Mouse (Mus musculus) adrenal gland, postnatal 36 days (tissue): Measurements from ENCODE around the gene D17Wsu92e. TPM values are rescaled to one million over a fixed set of nuclear protein-coding genes. Genes with fewer than 3 reads are reported as not detected.

ENCODE experiments used
- DNase-seq, 2 experiments: peaks; one replicate each; pipeline ENCODE4 v3.0.0; 2021; ENCODE audit warnings: mixed read lengths in 1 of 2
- total RNA-seq, 2 experiments: library from RNA; stranded (reverse); gene quantifications; 2 replicates each; pipeline ENCODE4 v1.2.3; 2021

Gene D17Wsu92e
- total RNA-seq, 2 experiments from 2014 or later: 160 to 185 TPM

DNA sequence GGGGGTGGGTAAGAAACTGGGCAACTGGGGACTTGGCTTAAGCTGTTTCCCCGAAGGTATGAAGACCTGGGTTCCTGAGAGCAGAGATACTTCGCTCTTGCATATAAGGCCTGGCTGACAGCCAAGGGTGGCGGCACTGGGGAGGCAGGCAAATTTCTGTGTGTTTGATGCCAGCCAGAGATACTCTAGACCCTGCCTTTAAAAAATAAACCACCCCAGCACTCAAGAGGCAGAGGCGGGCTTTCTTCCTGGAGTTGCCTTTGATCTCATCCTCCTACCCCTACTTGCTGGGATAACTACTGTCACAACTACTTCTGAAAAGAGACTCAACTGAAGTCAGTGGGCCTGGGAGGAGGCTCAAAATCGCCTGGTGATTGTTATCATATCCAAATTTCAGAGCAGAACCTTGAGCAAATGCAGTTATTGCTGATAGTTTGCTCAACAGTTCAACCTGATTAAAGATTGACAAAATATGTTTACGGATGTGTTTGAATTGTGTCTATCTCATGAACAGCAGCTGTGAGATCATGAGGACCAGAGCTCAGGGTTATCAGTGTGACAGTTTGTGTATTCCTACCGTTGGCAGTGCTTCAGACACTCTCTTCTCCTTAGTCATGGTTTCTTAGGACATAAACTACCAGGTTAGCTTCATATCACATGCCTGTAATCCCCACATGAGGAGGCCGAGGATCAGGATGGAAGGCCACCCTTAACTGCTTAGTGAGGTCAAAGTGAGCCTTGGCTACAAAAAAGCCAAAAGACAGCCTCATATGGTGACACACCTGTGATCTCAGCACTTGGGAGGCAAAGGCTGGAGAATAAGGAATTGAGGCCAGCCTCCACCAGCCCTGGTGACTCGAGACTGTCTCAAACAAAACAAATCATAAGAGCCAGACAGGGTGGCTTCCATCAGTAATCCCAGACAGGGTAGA, 1.2 kb upstream of the D17Wsu92e start:
- DNase-seq: peak; percentile 52 to 61

DNA sequence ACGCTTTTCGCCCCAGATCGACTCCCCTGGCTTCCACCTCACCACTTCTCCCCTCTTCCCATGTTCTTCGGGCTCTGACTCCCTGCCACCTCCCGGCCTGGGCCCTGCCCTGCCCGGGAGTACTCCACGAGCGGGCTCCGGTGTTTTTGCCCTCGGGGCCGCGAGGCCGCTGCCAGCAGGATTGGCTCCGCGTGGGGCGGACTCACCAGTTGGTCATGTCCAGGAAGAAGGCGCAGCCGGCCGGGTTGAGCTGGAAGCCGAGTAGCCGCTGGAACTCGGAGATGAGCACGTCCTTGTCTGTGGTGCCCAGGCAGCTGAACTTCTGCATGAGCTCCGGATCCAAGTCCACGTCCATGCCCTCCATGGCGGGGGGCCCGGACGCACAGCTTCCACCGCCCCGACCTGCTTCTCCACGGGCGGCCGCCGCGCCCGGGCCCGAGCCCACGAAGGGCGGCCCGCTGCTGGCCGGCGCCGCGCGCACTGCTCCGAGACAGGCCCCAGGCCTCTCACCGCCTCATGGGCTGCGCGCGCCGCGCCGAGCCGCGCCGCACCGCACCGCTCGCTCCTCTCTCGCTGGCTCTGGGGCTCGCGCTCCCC, 379 bp downstream of the D17Wsu92e start:
- peak; percentile 65 to 69 for DNase-seq

DNA sequence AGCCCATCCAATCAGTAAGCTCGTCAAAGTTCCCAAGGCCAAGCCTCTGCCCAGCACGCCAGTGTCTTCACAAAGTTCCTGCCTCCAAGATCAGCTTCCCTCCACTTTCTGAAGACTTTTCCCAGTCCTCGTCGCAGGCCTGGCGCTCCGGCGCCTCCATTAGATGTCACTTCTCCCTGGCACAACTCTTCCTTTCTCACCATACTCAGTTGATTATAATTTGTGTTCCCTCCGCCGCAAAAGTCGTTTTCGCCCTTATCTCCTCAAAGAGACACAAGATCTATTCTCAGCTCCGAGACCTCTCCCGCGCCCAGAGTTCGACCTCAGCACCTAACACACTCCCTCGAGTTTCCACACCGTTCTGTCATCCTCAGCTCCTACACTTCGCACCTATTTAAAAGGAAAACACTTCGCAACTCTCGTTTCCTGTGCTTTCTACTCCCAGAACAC, 902 bp downstream of the D17Wsu92e start:
- peak; percentile 50 to 63 for DNase-seq

GRCm38 (mm10) chr17:27819011-27819410, 1.4 kb downstream of the D17Wsu92e start:
- DNase-seq: no peak

DNA sequence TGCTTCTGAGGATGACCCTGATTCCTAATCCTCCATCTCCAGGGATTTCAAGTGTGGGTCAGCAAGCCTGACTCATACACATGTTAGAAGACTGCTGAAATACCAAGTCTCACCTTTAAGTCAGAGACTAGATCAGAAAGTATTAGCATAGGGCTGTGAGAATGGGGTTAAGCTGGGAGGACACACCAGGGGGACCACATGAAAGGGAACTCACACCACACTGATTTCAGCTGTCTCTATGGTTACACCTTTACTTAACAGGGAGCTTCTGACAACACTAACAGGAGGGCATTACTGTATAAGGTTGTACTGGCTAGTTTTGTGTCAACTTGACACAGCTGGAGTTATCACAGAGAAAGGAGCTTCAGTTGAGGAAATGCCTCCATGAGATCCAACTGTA, 5.8 kb downstream of the D17Wsu92e start:
- DNase-seq: no peak

- no peak for DNase-seq
Observed at GRCm38 (mm10) chr17:27811980-27812379, 8.5 kb downstream of the D17Wsu92e start.

GRCm38 (mm10) chr17:27810569-27811331, 9.7 kb downstream of the D17Wsu92e start:
- DNase-seq: no peak

DNA sequence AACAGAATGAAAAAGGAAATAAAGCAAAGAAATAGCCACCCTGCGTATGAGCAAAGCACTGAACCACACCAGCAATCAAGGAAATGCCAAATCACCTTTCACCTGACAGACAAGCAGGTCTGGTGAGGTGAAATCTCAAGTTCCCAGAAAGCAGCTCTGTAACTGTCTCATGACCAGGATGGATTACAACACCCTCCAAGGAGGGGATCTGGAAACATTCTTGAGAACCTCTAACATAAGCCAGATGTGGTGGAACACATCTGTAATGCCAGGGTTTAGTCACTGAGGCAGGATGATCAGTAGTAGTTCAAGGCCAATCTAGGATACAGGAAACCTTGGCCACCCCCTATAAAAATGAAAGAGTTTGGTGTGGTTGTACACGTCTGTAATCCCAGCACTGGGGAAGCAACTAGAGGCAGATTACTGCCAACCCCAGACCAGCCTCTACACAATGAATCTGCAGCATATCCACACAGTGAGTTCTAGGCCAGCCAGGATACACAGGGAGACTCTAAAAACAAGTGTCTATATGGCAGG, 12.8 kb downstream of the D17Wsu92e start:
- DNase-seq: no peak

DNA sequence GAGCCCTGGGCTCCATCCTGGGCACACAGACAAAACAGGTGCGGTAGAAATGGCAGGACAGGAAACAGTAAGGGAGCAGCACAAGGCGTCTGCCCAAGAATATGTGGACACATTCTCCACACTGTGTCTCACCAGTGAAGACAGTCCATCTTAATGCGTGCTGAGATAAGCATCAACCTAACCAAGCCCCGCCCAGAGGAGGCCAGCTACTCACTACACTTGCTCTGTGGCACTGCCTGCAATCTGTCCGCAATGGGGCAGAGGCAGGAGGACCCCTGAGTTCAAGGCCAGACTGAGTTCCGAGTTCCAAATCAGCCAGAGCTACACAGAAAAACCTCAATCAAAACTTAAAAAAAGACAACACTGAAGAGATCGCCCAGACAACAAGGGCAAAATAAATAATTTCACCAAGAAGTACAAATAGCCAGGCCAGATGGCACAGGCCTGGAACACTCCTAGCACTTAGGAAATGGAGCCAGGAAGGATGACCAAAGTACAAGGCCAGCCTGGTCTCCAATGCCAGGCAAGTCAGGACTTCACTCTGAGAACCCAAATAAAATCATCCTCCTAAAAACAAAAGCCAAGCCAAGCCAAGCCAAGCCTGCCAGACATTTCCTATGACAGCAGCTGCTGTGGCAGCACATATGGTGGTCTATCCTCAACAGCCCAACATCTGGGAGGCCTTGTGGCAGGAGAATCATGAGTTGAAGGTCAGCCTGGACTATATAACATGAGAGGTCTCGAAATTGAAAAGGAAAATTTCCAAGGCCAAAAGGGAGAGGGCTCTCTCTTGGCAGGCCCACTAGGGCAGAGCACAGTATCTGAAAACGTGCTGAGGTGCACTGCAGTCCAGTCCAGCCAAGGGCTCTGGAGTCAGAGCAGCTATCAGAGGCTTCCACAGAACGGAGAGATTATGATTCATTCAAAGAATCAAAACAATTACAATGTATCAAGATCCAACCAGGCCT, 15.4 kb downstream of the D17Wsu92e start:
- DNase-seq: peak; percentile 56 to 61

DNA sequence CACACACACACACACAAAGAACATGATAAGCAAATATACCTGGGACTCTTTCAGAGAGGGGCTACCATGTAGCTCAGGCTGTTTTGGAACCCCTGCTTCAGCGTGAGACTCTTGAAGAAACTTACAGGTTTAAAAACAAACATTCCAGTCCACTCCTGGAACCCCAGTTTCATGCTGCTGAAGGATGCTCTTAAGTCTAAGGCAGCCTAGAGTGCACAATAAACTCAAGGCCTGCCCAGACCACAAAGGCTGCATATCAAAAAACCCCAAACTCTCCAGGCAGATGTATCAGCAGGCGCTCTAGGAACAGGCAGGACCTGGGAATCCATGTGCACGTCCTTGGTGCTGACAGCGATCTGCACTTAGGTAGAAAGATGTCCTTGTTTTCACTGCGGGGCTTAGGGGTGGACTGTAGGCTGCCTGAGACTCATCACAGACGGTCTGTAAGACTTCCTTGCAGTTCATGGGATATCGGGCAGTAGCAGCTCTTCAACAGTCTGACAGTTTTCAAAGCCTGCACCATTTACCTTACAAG, 16.2 kb downstream of the D17Wsu92e start:
- peak in 1 of 2 experiments; percentile 49 for DNase-seq

- peak; percentile 68 to 74 for DNase-seq
Observed at GRCm38 (mm10) chr17:27803752-27804151, 16.7 kb downstream of the D17Wsu92e start.

GRCm38 (mm10) chr17:27800710-27801648, 19.5 kb downstream of the D17Wsu92e start:
- no peak for DNase-seq

- DNase-seq: no peak
Observed at GRCm38 (mm10) chr17:27799771-27800584, 20.5 kb downstream of the D17Wsu92e start.

GRCm38 (mm10) chr17:27797341-27797872, 23.0 kb downstream of the D17Wsu92e start:
- peak; percentile 58 to 62 for DNase-seq

- peak; percentile 50 to 55 for DNase-seq
Observed at GRCm38 (mm10) chr17:27796780-27797179, 23.7 kb downstream of the D17Wsu92e start.

DNA sequence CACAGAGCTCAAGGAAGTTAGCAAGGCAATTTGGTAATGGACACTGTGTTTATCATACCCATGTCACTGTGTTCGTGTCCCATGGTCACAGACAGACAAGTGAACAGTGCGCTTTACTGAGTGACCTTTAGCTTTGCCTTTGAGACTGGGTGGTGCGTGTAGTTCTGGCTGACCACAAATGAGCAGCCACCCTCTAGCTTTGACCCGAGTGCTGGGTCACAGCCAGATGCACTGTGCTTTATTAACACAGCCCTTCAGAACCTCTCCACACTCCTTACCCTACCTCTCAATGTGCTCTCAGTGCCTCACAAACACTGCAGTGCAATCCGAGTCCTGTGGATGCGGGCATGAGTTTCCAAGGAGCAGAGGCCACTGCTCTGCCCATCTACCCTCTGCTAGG, 27.3 kb downstream of the D17Wsu92e start:
- peak; percentile 58 to 59 for DNase-seq

DNA sequence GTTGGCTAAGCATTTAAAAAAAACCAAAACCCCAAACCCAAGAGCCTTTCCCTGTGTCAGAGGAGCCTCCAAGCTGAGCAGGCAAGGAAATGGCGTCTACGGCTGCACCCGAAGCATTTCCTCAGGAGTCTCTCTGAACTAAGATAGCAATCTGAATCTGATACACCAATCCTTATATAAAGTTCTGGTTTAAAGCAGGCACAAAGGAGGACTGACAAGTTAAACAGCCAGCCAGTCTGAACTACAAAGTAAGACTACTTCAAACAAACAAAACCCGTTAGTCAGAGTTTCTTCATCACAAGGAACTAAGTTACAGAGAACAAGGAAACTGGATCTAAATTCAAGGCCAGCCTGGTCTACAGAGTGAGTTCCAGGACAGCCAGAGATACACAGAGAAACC, 27.9 kb downstream of the D17Wsu92e start:
- no peak for DNase-seq

GRCm38 (mm10) chr17:27791556-27791955, 28.9 kb downstream of the D17Wsu92e start:
- DNase-seq: peak in 1 of 2 experiments; percentile 22
